Mouse (Mus musculus) testis, adult 2 months (tissue): Measurements from ENCODE around the gene Fubp1.
"Not testable (repeated sequence)": the region's sequence is repeated elsewhere in the genome, so short reads cannot be mapped to it uniquely, and the experiment has no call there.

Experiments
- CTCF ChIP-seq: fragments of 200-500 bp; IDR thresholded peaks from 2 replicates; pipeline ENCODE4 v1.5.1; 2012; ENCODE audit warnings: low read depth, mild to moderate bottlenecking, inconsistent platforms, low read length, moderate library complexity; ENCODE audit not compliant: control insufficient read depth, insufficient read depth, insufficient replicate concordance
- POLR2A ChIP-seq: fragments of 200-500 bp; IDR thresholded peaks from 2 replicates; pipeline ENCODE4 v1.6.1; 2012; ENCODE audit warnings: low read depth, mild to moderate bottlenecking, inconsistent platforms, low read length, moderate library complexity; ENCODE audit not compliant: control insufficient read depth

DNA sequence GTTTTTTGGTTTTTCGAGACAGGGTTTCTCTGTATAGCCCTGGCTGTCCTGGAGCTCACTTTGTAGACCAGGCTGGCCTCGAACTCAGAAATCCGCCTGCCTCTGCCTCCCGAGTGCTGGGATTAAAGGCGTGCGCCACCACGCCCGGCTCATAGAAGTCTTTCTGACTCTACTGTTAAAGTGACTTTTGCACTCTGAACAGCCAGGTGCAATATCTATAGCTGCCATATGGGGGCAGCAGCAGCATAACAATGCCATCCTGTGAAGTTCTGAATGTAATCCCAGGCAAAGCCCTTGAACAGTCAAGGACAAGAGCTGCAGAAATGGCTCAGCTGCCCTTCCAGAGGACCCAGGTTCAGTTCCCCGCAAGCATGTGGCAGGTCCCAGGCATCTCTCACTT lies 49.2 kb downstream of the Fubp1 start:
- peak; percentile 13; the same call in 1 of the 2 replicates for TF ChIP-seq CTCF
- not testable (repeated sequence) for TF ChIP-seq POLR2A
